ENCODE assay signal across 8 mouse cellular contexts in genomic region chr11:106999151-106999948, GRCm38 (mm10). TPM values are rescaled to one million over a fixed set of nuclear protein-coding genes. Genes with fewer than 3 reads are reported as not detected.
DNase-seq lines count a peak whose midpoint lies in the region; ATAC-seq lines count a peak whose summit lies in the region.

Gene Kpna2 (minus strand): TSS chr11:106999541.

- peak; percentile 91 for ATAC-seq in hindbrain, embryonic 11.5 days (ENCODE audit: low FRiP score)

- H3K4me3 ChIP-seq in hindbrain, embryonic 11.5 days (ENCODE audit: low read depth, low read length) = peak within 1 kb of the TSS; percentile 98

- peak; percentile 90 for DNase-seq in MN1 (ENCODE audit: low spot score)
- DNase-seq in cerebellum, adult 9-10 months = peak; percentile 88
- DNase-seq in frontal cortex, adult 2 months (ENCODE audit: extremely low spot score in 1 of 2, low spot score in 1 of 2) = peak; percentile 80 to 93
- peak; percentile 93 for DNase-seq in hindbrain, embryonic 11.5 days (ENCODE audit: low spot score)
- peak; percentile 88 to 92 for DNase-seq in layer of hippocampus, postnatal 10 days (ENCODE audit: low spot score in 2 of 2)
- DNase-seq in lung, postnatal 10 days = peak; percentile 93
- peak; percentile 89 for DNase-seq in ovary, postnatal 36 days (ENCODE audit: low spot score)
- DNase-seq in thymus, postnatal 25 days = peak; percentile 89

- H3K27me3 ChIP-seq in hindbrain, embryonic 11.5 days (ENCODE audit: control insufficient read depth, insufficient read depth, low read length) = no peaks in the 10 kb centered on the region

- H3K4me2 ChIP-seq in hindbrain, embryonic 11.5 days (replicated peaks; ENCODE audit: low read depth, low read length) = peak within 1 kb of the TSS; percentile 49

- H3K27ac ChIP-seq in hindbrain, embryonic 11.5 days (ENCODE audit: low read depth, low read length) = peak within 1 kb of the TSS; percentile 86

- H3K9me3 ChIP-seq in hindbrain, embryonic 11.5 days (ENCODE audit: control insufficient read depth, low read length) = no peaks in the 10 kb centered on the region

- peaks cover 3% of the 10 kb centered on the region; the same call in 1 of the 2 replicates for H3K36me3 ChIP-seq in hindbrain, embryonic 11.5 days (ENCODE audit: control insufficient read depth, insufficient read depth, low read length)

- no peaks in the 10 kb centered on the region; the same call in none of the 2 replicates for H3K4me1 ChIP-seq in hindbrain, embryonic 11.5 days (replicated peaks; ENCODE audit: control insufficient read depth, insufficient read depth, low read length)

- peak within 1 kb of the TSS; percentile 95 for H3K9ac ChIP-seq in hindbrain, embryonic 11.5 days (ENCODE audit: low read depth, low read length)

- under 1% methylated on average over 59 of the region's 62 CpGs for WGBS in hindbrain, embryonic 11.5 days

RNA-seq across cellular contexts. Expression of gene Kpna2, which starts in this region (rescaled TPM):
- polyA plus RNA-seq in frontal cortex, adult 2 months (2012; rRNA removed) = 29.8 and 30.9 TPM in 2 replicates
- 581 and 643 TPM in 2 replicates for polyA plus RNA-seq in hindbrain, embryonic 11.5 days (2014; fragmentation: Nextera tagmentation; extraction: Ambion mirVana)
- total RNA-seq in layer of hippocampus, postnatal 10 days (2021) = 10 to 100 TPM; 47.2 to 47.7 TPM

Comparison
In these comparisons a context has a peak if more than half of its experiments do, and no peak if none do; other contexts are left out.
1. Peak in every context shown above with its lines: DNase-seq, ATAC-seq, H3K4me3 ChIP-seq and H3K27ac ChIP-seq.
2. RNA of gene Kpna2 (polyA plus RNA-seq): 581 to 643 TPM in hindbrain, embryonic 11.5 days; 29.8 to 30.9 TPM in frontal cortex, adult 2 months; every median in the first group is over 10 times any median in the second.